Mouse (Mus musculus): ENCODE measurements around the gene Mgat4c. TPM values are rescaled to one million over a fixed set of nuclear protein-coding genes. Genes with fewer than 3 reads are reported as not detected.

Mgat4c gene
- polyA plus RNA-seq, 1 experiment from 2014 or later, result 1.7 TPM

DNA sequence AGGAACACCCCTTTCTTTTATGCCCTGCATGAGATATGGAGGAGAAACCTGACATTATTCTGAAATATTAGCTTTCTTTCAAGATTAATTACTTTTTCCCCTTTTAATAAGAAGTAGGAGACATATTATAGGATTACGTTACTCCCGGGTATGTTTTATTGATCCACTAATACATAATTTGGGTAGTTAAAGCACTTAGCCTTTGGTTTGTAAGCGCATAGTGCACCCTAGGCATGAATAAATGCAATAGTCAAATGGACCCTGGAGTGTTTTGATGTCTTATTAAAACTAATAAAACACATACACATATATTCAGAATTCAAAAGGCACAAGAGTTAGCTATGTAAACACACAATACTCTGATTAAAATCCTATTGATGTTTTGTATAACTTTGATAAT, 374.9 kb downstream of the Mgat4c start:
- Histone ChIP-seq H3K4me1 (replicated peaks; ENCODE audit: control insufficient read depth, insufficient read depth, low read length) (no peaks in the 10 kb centered on the region), H3K4me2 (ENCODE audit: low read depth, low read length, severe bottlenecking) (no peak overlapping the region), H3K4me3 (ENCODE audit: low read depth, low read length) (no peak overlapping the region), H3K9ac (ENCODE audit: low read length) (no peak overlapping the region), H3K27ac (ENCODE audit: low read depth, low read length) (no peak overlapping the region), H3K9me3 (ENCODE audit: control insufficient read depth, low read length) (no peaks in the 10 kb centered on the region), H3K36me3 (ENCODE audit: control insufficient read depth, insufficient read depth, low read length) (no peaks in the 10 kb centered on the region), H3K27me3 (ENCODE audit: control insufficient read depth, insufficient read depth, low read length) (no peaks in the 10 kb centered on the region)
- ATAC-seq (replicated peaks; ENCODE audit: low FRiP score) (no peak), DNase-seq (ENCODE audit: low spot score) (no peak)
- WGBS, result 89% methylated on average over 3 of the region's 3 CpGs

GRCm38 (mm10) chr10:102056975-102057565, 375.8 kb downstream of the Mgat4c start:
- H3K27ac ChIP-seq (ENCODE audit: low read depth, low read length), result no peak overlapping the region
- H3K9me3 ChIP-seq (ENCODE audit: control insufficient read depth, low read length), result no peaks in the 10 kb centered on the region
- H3K27me3 ChIP-seq (ENCODE audit: control insufficient read depth, insufficient read depth, low read length), result no peaks in the 10 kb centered on the region
- ATAC-seq (replicated peaks; ENCODE audit: low FRiP score) (0 out of 2 replicates have a peak, but pooled peaks have one; percentile 45), DNase-seq (ENCODE audit: low spot score) (no peak)
- H3K9ac ChIP-seq (ENCODE audit: low read length), result no peak overlapping the region
- H3K4me1 ChIP-seq (replicated peaks; ENCODE audit: control insufficient read depth, insufficient read depth, low read length), result no peaks in the 10 kb centered on the region
- WGBS, result 23% methylated on average over 2 of the region's 2 CpGs
- H3K4me2 ChIP-seq (ENCODE audit: low read depth, low read length, severe bottlenecking), result no peak overlapping the region
- H3K4me3 ChIP-seq (ENCODE audit: low read depth, low read length), result no peak overlapping the region
- no peaks in the 10 kb centered on the region for H3K36me3 ChIP-seq (ENCODE audit: control insufficient read depth, insufficient read depth, low read length)

DNA sequence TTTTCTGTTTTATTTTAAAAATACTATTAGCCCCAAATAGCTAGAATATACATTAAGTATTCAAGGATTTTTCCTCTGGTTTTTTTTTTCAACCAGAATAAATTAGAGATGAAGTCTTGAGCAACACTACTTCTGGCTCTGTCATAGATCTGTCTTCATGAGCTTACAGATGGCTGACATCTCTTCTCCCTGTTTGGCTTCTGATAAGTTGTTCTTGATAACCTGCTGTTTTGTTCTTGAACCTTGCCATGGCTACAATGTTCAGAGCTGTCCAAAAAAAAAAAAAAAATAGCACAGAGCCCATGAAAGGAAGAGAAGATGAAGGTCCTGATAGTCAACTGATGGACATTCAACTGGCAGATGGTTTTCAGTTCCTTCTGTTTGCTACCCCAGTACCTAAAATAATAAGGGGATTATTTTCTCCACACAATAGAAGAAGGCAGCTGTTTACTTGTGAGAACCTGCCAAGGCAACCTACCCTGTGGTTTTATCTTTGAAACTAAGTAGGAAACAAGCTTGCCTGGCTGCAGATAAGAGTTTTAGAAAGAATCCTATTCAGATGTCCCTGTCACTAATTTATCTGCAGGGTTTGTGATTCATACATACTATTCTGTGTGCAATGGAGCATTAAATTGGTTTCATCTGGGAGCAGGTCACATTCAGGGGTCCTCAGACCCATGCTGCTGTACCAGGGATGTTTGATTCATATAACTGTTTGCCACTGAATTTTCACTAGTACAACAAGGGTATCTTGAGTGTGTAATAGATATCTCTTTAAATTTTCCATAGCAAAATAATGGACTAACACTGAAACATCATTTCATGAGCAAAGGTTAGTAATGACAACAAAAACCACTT, 393.5 kb downstream of the Mgat4c start:
- Histone ChIP-seq H3K27me3 (ENCODE audit: control insufficient read depth, insufficient read depth, low read length) (no peaks in the 10 kb centered on the region), H3K9ac (ENCODE audit: low read length) (no peak overlapping the region), H3K9me3 (ENCODE audit: control insufficient read depth, low read length) (no peaks in the 10 kb centered on the region), H3K4me3 (ENCODE audit: low read depth, low read length) (no peak overlapping the region), H3K27ac (ENCODE audit: low read depth, low read length) (no peak overlapping the region), H3K4me1 (replicated peaks; ENCODE audit: control insufficient read depth, insufficient read depth, low read length) (no peaks in the 10 kb centered on the region; the same call in 1 of the 2 replicates), H3K4me2 (ENCODE audit: low read depth, low read length, severe bottlenecking) (no peak overlapping the region), H3K36me3 (ENCODE audit: control insufficient read depth, insufficient read depth, low read length) (no peaks in the 10 kb centered on the region)
- no peak for DNase-seq (ENCODE audit: low spot score)
- peak; percentile 42; the same call in 1 of the 2 replicates for ATAC-seq (replicated peaks; ENCODE audit: low FRiP score)

DNA sequence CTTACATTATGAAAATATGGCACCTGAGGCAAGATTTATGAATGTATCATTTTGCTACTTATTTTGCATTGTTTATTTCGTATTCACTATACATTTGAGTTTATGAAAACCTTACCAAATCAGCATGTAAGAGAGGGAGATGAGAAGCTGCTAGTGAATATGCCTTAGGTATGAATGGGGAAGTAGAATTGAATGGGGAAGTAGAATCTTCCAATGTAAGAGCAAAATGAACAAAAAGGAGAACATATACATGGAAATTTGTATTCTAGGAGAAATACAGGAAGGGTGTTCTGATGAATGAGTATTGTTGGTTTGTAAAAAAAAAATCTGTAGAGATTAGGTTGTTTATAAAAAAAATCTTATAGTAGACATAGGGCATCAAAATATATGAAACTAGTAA, 441.9 kb downstream of the Mgat4c start:
- H3K9me3 ChIP-seq (ENCODE audit: control insufficient read depth, low read length), result no peaks in the 10 kb centered on the region
- no peak overlapping the region for H3K27ac ChIP-seq (ENCODE audit: low read depth, low read length)
- ATAC-seq (replicated peaks; ENCODE audit: low FRiP score) (no peak), DNase-seq (ENCODE audit: low spot score) (no peak)
- H3K36me3 ChIP-seq (ENCODE audit: control insufficient read depth, insufficient read depth, low read length), result no peaks in the 10 kb centered on the region
- 75% methylated on average over 1 of the region's 1 CpGs for WGBS
- no peaks in the 10 kb centered on the region for H3K27me3 ChIP-seq (ENCODE audit: control insufficient read depth, insufficient read depth, low read length)
- no peak overlapping the region for H3K4me3 ChIP-seq (ENCODE audit: low read depth, low read length)
- no peaks in the 10 kb centered on the region for H3K4me1 ChIP-seq (replicated peaks; ENCODE audit: control insufficient read depth, insufficient read depth, low read length)
- no peak overlapping the region for H3K4me2 ChIP-seq (ENCODE audit: low read depth, low read length, severe bottlenecking)
- H3K9ac ChIP-seq (ENCODE audit: low read length), result no peak overlapping the region

GRCm38 (mm10) chr10:102127340-102127739, 446.1 kb downstream of the Mgat4c start:
- no peaks in the 10 kb centered on the region for H3K27me3 ChIP-seq (ENCODE audit: control insufficient read depth, insufficient read depth, low read length)
- no peaks in the 10 kb centered on the region for H3K36me3 ChIP-seq (ENCODE audit: control insufficient read depth, insufficient read depth, low read length)
- no peaks in the 10 kb centered on the region for H3K4me1 ChIP-seq (replicated peaks; ENCODE audit: control insufficient read depth, insufficient read depth, low read length)
- H3K4me3 ChIP-seq (ENCODE audit: low read depth, low read length), result no peak overlapping the region
- no peak overlapping the region for H3K27ac ChIP-seq (ENCODE audit: low read depth, low read length)
- DNase-seq (ENCODE audit: low spot score), result no peak
- no peak overlapping the region for H3K9ac ChIP-seq (ENCODE audit: low read length)
- no peak overlapping the region for H3K4me2 ChIP-seq (ENCODE audit: low read depth, low read length, severe bottlenecking)
- WGBS, result 90% methylated on average over 4 of the region's 4 CpGs
- no peaks in the 10 kb centered on the region for H3K9me3 ChIP-seq (ENCODE audit: control insufficient read depth, low read length)
- no peak for ATAC-seq (replicated peaks; ENCODE audit: low FRiP score)

GRCm38 (mm10) chr10:102154865-102155264, 473.6 kb downstream of the Mgat4c start:
- Histone ChIP-seq H3K36me3 (ENCODE audit: control insufficient read depth, insufficient read depth, low read length) (no peaks in the 10 kb centered on the region), H3K9ac (ENCODE audit: low read length) (no peak overlapping the region), H3K9me3 (ENCODE audit: control insufficient read depth, low read length) (no peaks in the 10 kb centered on the region), H3K4me3 (ENCODE audit: low read depth, low read length) (no peak overlapping the region), H3K27me3 (ENCODE audit: control insufficient read depth, insufficient read depth, low read length) (no peaks in the 10 kb centered on the region), H3K27ac (ENCODE audit: low read depth, low read length) (no peak overlapping the region), H3K4me1 (replicated peaks; ENCODE audit: control insufficient read depth, insufficient read depth, low read length) (no peaks in the 10 kb centered on the region), H3K4me2 (ENCODE audit: low read depth, low read length, severe bottlenecking) (no peak overlapping the region)
- ATAC-seq (replicated peaks; ENCODE audit: low FRiP score), result no peak
- no peak for DNase-seq (ENCODE audit: low spot score)
- 79% methylated on average over 5 of the region's 5 CpGs for WGBS

DNA sequence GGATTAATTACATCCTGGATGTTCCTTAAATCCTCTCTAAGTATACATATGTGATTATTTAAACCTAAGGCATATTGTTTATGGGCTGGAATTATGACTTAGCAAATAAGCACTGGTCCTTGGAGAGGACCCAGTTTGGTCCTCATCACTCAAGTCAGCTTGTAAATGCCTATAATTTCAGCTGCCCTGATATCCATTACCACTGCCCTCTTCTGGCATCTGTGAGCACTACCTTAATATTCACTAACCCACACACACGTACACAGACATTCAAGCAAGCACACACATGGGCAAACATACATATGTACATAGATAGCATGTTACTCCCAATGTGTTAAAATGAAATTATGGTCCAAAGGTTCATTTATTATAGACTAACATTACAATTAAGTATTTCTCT, 474.6 kb downstream of the Mgat4c start:
- 41% methylated on average over 1 of the region's 1 CpGs for WGBS
- peak; percentile 54; the same call in 1 of the 2 replicates for ATAC-seq (replicated peaks; ENCODE audit: low FRiP score)
- H3K27me3 ChIP-seq (ENCODE audit: control insufficient read depth, insufficient read depth, low read length), result no peaks in the 10 kb centered on the region

GRCm38 (mm10) chr10:102158809-102159208, 477.5 kb downstream of the Mgat4c start:
- Histone ChIP-seq H3K9ac (ENCODE audit: low read length) (no peak overlapping the region), H3K27ac (ENCODE audit: low read depth, low read length) (no peak overlapping the region), H3K4me2 (ENCODE audit: low read depth, low read length, severe bottlenecking) (peak overlapping the region; percentile 20; the same call in 1 of the 2 replicates), H3K36me3 (ENCODE audit: control insufficient read depth, insufficient read depth, low read length) (no peaks in the 10 kb centered on the region), H3K4me1 (replicated peaks; ENCODE audit: control insufficient read depth, insufficient read depth, low read length) (no peaks in the 10 kb centered on the region), H3K9me3 (ENCODE audit: control insufficient read depth, low read length) (no peaks in the 10 kb centered on the region), H3K4me3 (ENCODE audit: low read depth, low read length) (no peak overlapping the region; the same call in 1 of the 2 replicates), H3K27me3 (ENCODE audit: control insufficient read depth, insufficient read depth, low read length) (no peaks in the 10 kb centered on the region)
- 35% methylated on average over 12 of the region's 12 CpGs for WGBS
- DNase-seq (ENCODE audit: low spot score) (peak; percentile 53), ATAC-seq (replicated peaks; ENCODE audit: low FRiP score) (peak; percentile 32; the same call in 1 of the 2 replicates)

More for the DNA sequence above, 474.6 kb downstream of the Mgat4c start:
- Histone ChIP-seq H3K4me1 (replicated peaks; ENCODE audit: control insufficient read depth, insufficient read depth, low read length) (no peaks in the 10 kb centered on the region), H3K27ac (ENCODE audit: low read depth, low read length) (no peak overlapping the region), H3K9ac (ENCODE audit: low read length) (no peak overlapping the region), H3K4me2 (ENCODE audit: low read depth, low read length, severe bottlenecking) (no peak overlapping the region), H3K4me3 (ENCODE audit: low read depth, low read length) (no peak overlapping the region), H3K36me3 (ENCODE audit: control insufficient read depth, insufficient read depth, low read length) (no peaks in the 10 kb centered on the region), H3K9me3 (ENCODE audit: control insufficient read depth, low read length) (no peaks in the 10 kb centered on the region)
- DNase-seq (ENCODE audit: low spot score), result no peak

All from forebrain, embryonic 11.5 days (tissue).